Mouse (Mus musculus) ES-E14 (cell line): Measurements from ENCODE around the gene Ptprn2. TPM values are rescaled to one million over a fixed set of nuclear protein-coding genes. Genes with fewer than 3 reads are reported as not detected.

Experiments
- DNase-seq: peaks from one replicate; pipeline ENCODE4 v3.0.0-alpha.2; 2013; ENCODE audit warnings: low read depth, low spot score
- H3K27ac ChIP-seq: 2 replicates; pipeline ENCODE4 v1.5.1; 2012; ENCODE audit warnings: low read depth, mild to moderate bottlenecking, low read length, moderate library complexity, mixed read lengths; ENCODE audit not compliant: poor library complexity, insufficient read depth, severe bottlenecking
- H3K36me3 ChIP-seq: 2 replicates; pipeline ENCODE4 v1.6.1; 2012; ENCODE audit warnings: mild to moderate bottlenecking, low read length, moderate library complexity, mixed read lengths; ENCODE audit not compliant: control insufficient read depth, poor library complexity, insufficient read depth, severe bottlenecking
- H3K4me1 ChIP-seq, 2 experiments: fragments of 150-350 bp in 1 of 2; sonication (generic) in 1 of 2; 2 replicates each; pipeline ENCODE4 v1.6.1; 2012; ENCODE audit warnings: low read length in 2 of 2, mild to moderate bottlenecking in 1 of 2, mixed read lengths in 1 of 2; ENCODE audit not compliant: control insufficient read depth in 2 of 2, insufficient read depth in 2 of 2, poor library complexity in 1 of 2
- H3K4me3 ChIP-seq, 2 experiments: fragments of 150-350 bp in 1 of 2; sonication (generic) in 1 of 2; 2 replicates each; pipeline ENCODE4 v1.5.1; 2012; ENCODE audit warnings: low read length in 2 of 2, low read depth in 1 of 2, mild to moderate bottlenecking in 1 of 2, mixed read lengths in 1 of 2; ENCODE audit not compliant: insufficient read depth in 1 of 2, poor library complexity in 1 of 2, severe bottlenecking in 1 of 2
- H3K9ac ChIP-seq: 2 replicates; pipeline ENCODE4 v1.6.1; 2012; ENCODE audit warnings: low read depth, mild to moderate bottlenecking, low read length, mixed read lengths; ENCODE audit not compliant: poor library complexity, insufficient read depth, severe bottlenecking
- H3K9me3 ChIP-seq: fragments of 150-350 bp; sonication (generic); 2 replicates; pipeline ENCODE4 v1.6.1; 2012; ENCODE audit warnings: low read depth, mild to moderate bottlenecking, low read length; ENCODE audit not compliant: control insufficient read depth, insufficient read depth
- CHD2 ChIP-seq: IDR thresholded peaks from 2 replicates; pipeline ENCODE4 v1.6.1; 2014; ENCODE audit warnings: mild to moderate bottlenecking, low read depth, low read length, inconsistent platforms
- HCFC1 ChIP-seq: IDR thresholded peaks from 2 replicates; pipeline ENCODE4 v1.6.1; 2012; ENCODE audit warnings: low read length, inconsistent platforms, borderline replicate concordance; ENCODE audit not compliant: insufficient read depth
- MAFK ChIP-seq: IDR thresholded peaks from 2 replicates; pipeline ENCODE4 v1.6.1; 2014; ENCODE audit warnings: mild to moderate bottlenecking, low read depth, low read length, inconsistent platforms; ENCODE audit not compliant: insufficient read depth
- ZC3H11A ChIP-seq: IDR thresholded peaks from 2 replicates; pipeline ENCODE4 v1.6.1; 2012; ENCODE audit warnings: low read depth, mild to moderate bottlenecking, inconsistent platforms, low read length, borderline replicate concordance
- ZNF384 ChIP-seq: IDR thresholded peaks from 2 replicates; pipeline ENCODE4 v1.6.1; 2012; ENCODE audit warnings: low read depth, low read length, inconsistent platforms
- in situ Hi-C, 2 experiments: fragments of 600-800 bp; cut with MboI; formaldehyde crosslinking; loops; one replicate each; pipeline ENCODE4 v1.15.1; 2025; ENCODE audit warnings: low sequenced_read_pairs in 2 of 2, inconsistent platforms in 1 of 2; ENCODE audit not compliant: unreplicated experiment in 2 of 2
- total RNA-seq: library from RNA; depleted of rRNA; stranded (reverse); fragments of 300-350 nt; gene quantifications from 2 replicates; pipeline ENCODE4 v1.2.3, GENCODE M21; 2012

The Ptprn2 gene
- total RNA-seq, 1 experiment, result 0.40 TPM

DNA sequence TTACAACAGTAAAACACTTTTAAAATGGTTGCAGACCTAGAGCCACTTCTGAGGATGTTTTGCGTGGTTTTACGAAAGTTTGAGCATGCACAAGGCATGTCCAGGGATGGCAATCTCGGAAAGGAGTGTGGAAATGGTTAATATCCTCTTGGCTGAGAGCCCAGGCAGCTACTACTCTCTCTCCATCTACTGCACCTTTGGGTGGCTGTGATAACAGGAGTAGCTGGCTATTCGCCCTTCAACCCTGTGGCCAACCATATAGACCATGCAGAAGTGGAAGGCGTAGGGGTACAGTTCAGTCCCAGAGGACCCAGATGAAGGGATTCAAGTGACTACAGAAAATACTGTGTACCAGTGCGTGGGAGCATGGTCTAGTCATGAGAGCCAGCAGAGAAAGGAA lies 655.9 kb downstream of the Ptprn2 start:
- H3K9me3 ChIP-seq, result no peaks in the 10 kb centered on the region
- H3K4me1 ChIP-seq, result no peaks in the 10 kb centered on the region
- H3K9ac ChIP-seq, result no peak overlapping the region
- TF ChIP-seq HCFC1 (no peak), ZNF384 (no peak), CHD2 (no peak), MAFK (no peak), ZC3H11A (no peak)
- H3K36me3 ChIP-seq, result no peaks in the 10 kb centered on the region
- in situ Hi-C loops, result no loop called here
- DNase-seq, result no peak
- H3K4me3 ChIP-seq, result no peak overlapping the region
- no peak overlapping the region for H3K27ac ChIP-seq

- Histone ChIP-seq H3K27ac (no peak overlapping the region), H3K36me3 (no peaks in the 10 kb centered on the region), H3K9ac (no peak overlapping the region), H3K4me1 (peaks cover 0 to 1% of the 10 kb centered on the region in 2 experiments; a peak in 1 of 4 replicates), H3K9me3 (no peaks in the 10 kb centered on the region), H3K4me3 (no peak overlapping the region)
- no peak for DNase-seq
- in situ Hi-C loops, result no loop called here
- TF ChIP-seq ZC3H11A (no peak), MAFK (no peak), ZNF384 (no peak), HCFC1 (no peak), CHD2 (no peak)
These were observed 663.7 kb downstream of the Ptprn2 start for GRCm38 (mm10) chr12:117149176-117149575.

GRCm38 (mm10) chr12:117150611-117151395 lies 665.3 kb downstream of the Ptprn2 start:
- Histone ChIP-seq H3K4me3 (peak overlapping the region in 1 of 2 experiments; percentile 2; a peak in 2 of 4 replicates), H3K9ac (no peak overlapping the region), H3K27ac (no peak overlapping the region), H3K4me1 (peaks cover 0 to 3% of the 10 kb centered on the region in 2 experiments; a peak in 1 of 4 replicates), H3K9me3 (no peaks in the 10 kb centered on the region), H3K36me3 (no peaks in the 10 kb centered on the region)
- TF ChIP-seq MAFK (no peak), ZNF384 (no peak), ZC3H11A (no peak), HCFC1 (no peak), CHD2 (no peak)
- in situ Hi-C loops, result loop anchor here in 1 of 2 experiments (10.0 kb wide), 2 partner anchors 116 to 1694 kb away; partner anchors contain the start of gene Sp8
- no peak for DNase-seq

- peaks cover 0 to 3% of the 10 kb centered on the region in 2 experiments; a peak in 1 of 4 replicates for H3K4me1 ChIP-seq
These were observed 666.1 kb downstream of the Ptprn2 start for GRCm38 (mm10) chr12:117151611-117152010.

More at GRCm38 (mm10) chr12:117151611-117152010, 666.1 kb downstream of the Ptprn2 start:
- H3K4me3 ChIP-seq, result peak overlapping the region in 1 of 2 experiments; percentile 2; a peak in 2 of 4 replicates
- H3K9me3 ChIP-seq, result no peaks in the 10 kb centered on the region
- no peak overlapping the region for H3K9ac ChIP-seq
- in situ Hi-C loops, result loop anchor here in 1 of 2 experiments (10.0 kb wide), 2 partner anchors 117 to 1693 kb away; partner anchors contain the start of gene Sp8
- TF ChIP-seq ZC3H11A (no peak), CHD2 (no peak), ZNF384 (no peak), MAFK (no peak), HCFC1 (no peak)
- H3K27ac ChIP-seq, result no peak overlapping the region
- DNase-seq, result no peak
- H3K36me3 ChIP-seq, result no peaks in the 10 kb centered on the region
